Comparison of ENCODE assay signal across 17 mouse cellular contexts in the genomic region with DNA sequence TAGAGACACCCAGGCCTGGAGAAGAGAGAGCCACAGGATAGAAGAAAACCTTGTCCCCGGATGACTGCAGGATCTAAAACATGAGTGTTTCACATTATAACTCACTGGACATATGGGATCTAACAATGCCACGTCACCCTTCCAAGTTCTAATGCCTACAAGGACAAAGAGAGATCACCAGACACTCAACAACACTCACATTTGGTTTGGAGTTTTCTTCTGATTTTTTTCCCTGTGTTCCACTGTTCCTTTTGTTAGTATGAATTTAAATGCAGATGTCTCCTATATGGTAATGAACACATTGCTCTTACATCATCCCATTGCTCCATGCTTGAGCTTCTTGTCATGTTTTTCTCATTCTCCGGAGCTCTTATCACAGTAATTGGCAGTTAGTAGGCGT.
"Had no signal": no experiment of that assay in that cellular context is flagged by ENCODE, and none has a peak within 500 bp of the region (broad histone marks: within the 10 kb centered on the region; RNA-seq: fewer than 3 reads in every experiment).

No protein-coding gene starts in this region.

- H3K4me2 ChIP-seq: liver, embryonic 11.5 days; liver, embryonic 13.5 days; liver, embryonic 15.5 days; midbrain, embryonic 12.5 days; neural tube, embryonic 12.5 days; stomach, embryonic 15.5 days had no signal

- H3K4me1 ChIP-seq: liver, embryonic 13.5 days; liver, embryonic 15.5 days; megakaryocyte, embryonic 14.5 days had no signal

- H3K27ac ChIP-seq: liver, embryonic 13.5 days; liver, embryonic 15.5 days; macrophage; midbrain, embryonic 12.5 days; neural tube, embryonic 12.5 days; stomach, embryonic 15.5 days; stomach, postnatal 0 days had no signal

- H3K9me3 ChIP-seq: liver, embryonic 15.5 days; midbrain, embryonic 12.5 days; neural tube, embryonic 12.5 days; stomach, embryonic 15.5 days had no signal

- ATAC-seq: liver, postnatal 0 days had no signal

- H3K4me3 ChIP-seq: liver, embryonic 13.5 days; liver, embryonic 15.5 days; megakaryocyte, embryonic 14.5 days; midbrain, embryonic 12.5 days; neural tube, embryonic 12.5 days; stomach, embryonic 15.5 days had no signal

- H3K36me3 ChIP-seq: liver, embryonic 13.5 days; liver, embryonic 15.5 days; midbrain, embryonic 12.5 days; neural tube, embryonic 12.5 days; stomach, embryonic 15.5 days had no signal

- H3K9ac ChIP-seq: liver, embryonic 13.5 days; liver, embryonic 15.5 days; liver, postnatal 0 days; midbrain, embryonic 12.5 days; neural tube, embryonic 12.5 days; stomach, embryonic 15.5 days had no signal

- H3K27me3 ChIP-seq: liver, embryonic 13.5 days; liver, embryonic 15.5 days; megakaryocyte, embryonic 14.5 days; midbrain, embryonic 12.5 days; neural tube, embryonic 12.5 days; stomach, embryonic 15.5 days had no signal

- DNase-seq: liver; liver, embryonic 13.5 days; liver, postnatal 0 days; lung, postnatal 14 days; midbrain, embryonic 14.5 days; right cerebral cortex, postnatal 14 days; thymus, adult 2 months; thymus, postnatal 25 days; thymus, postnatal 4 days had no signal
